Mouse (Mus musculus): ENCODE data around the gene Clec14a. TPM values are rescaled to one million over a fixed set of nuclear protein-coding genes. Genes with fewer than 3 reads are reported as not detected.

The Clec14a gene
- polyA plus RNA-seq, 1 experiment from 2014 or later, result 6.5 TPM

DNA sequence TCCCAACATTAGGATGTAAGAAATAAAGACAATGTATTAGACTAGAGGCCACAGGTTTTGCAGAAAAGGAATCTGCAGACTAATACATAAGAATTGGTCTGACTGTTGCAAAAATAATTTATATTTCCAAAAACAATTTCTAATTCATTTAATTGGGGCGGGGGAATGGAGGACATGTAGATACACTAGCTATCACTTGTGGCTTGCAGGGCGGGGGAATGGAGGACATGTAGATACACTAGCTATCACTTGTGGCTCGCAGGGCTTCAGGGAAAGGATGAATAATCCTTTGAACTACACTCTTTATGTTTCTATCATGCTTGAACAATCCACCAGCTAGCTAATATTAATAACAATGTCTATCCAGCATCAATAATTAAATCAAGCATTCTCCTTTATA, 50.0 kb downstream of the Clec14a start:
- no peaks in the 10 kb centered on the region for H3K36me3 ChIP-seq
- 91% methylated on average over 3 of the region's 3 CpGs for WGBS
- no peak overlapping the region for H3K27ac ChIP-seq (replicated peaks)
- peaks cover 8% of the 10 kb centered on the region for H3K4me1 ChIP-seq
- no peaks in the 10 kb centered on the region for H3K9me3 ChIP-seq (replicated peaks)
- no peak for DNase-seq (ENCODE audit: low spot score)
- peaks cover 35% of the 10 kb centered on the region for H3K27me3 ChIP-seq (ENCODE audit: low read depth, poor library complexity, severe bottlenecking)
- H3K4me3 ChIP-seq, result no peak overlapping the region

GRCm38 (mm10) chr12:58216218-58216617, 52.9 kb downstream of the Clec14a start:
- Histone ChIP-seq H3K27ac (replicated peaks) (no peak overlapping the region), H3K36me3 (no peaks in the 10 kb centered on the region), H3K4me1 (peaks cover 34% of the 10 kb centered on the region), H3K27me3 (ENCODE audit: low read depth, poor library complexity, severe bottlenecking) (peaks cover 64% of the 10 kb centered on the region), H3K4me3 (no peak overlapping the region), H3K9me3 (replicated peaks) (no peaks in the 10 kb centered on the region)
- WGBS, result 64% methylated on average over 2 of the region's 2 CpGs
- DNase-seq (ENCODE audit: low spot score), result no peak

Other genes with a start within 250 kb of the Clec14a start
- 0.11 and 0.51 TPM in 2 replicates for gene Sstr1, start 57.5 kb downstream of the Clec14a start, polyA plus RNA-seq (2016; fragmentation: Nextera tagmentation; extraction: Ambion mirVana)

Measured in midbrain, embryonic 10.5 days (tissue).